Mouse (Mus musculus) ES-E14 (cell line): Measurements from ENCODE around the gene Bbs12.

Source experiments
- MAFK ChIP-seq: IDR thresholded peaks from 2 replicates; pipeline ENCODE4 v1.6.1; 2014; ENCODE audit warnings: mild to moderate bottlenecking, low read depth, low read length, inconsistent platforms; ENCODE audit not compliant: insufficient read depth
- ZNF384 ChIP-seq: IDR thresholded peaks from 2 replicates; pipeline ENCODE4 v1.6.1; 2012; ENCODE audit warnings: low read depth, low read length, inconsistent platforms

GRCm38 (mm10) chr3:37350386-37350785 lies 38.0 kb downstream of the Bbs12 start:
- TF ChIP-seq MAFK, result no peak
- no peak for TF ChIP-seq ZNF384
